Mouse (Mus musculus): ENCODE data around the gene Mars2. TPM values are rescaled to one million over a fixed set of nuclear protein-coding genes. Genes with fewer than 3 reads are reported as not detected.
A peak's percentile ranks its signal among the peaks of the same experiment; 100 is the strongest.

The Mars2 gene
- total RNA-seq, 2 experiments from 2014 or later: 5.0 to 5.8 TPM

DNA sequence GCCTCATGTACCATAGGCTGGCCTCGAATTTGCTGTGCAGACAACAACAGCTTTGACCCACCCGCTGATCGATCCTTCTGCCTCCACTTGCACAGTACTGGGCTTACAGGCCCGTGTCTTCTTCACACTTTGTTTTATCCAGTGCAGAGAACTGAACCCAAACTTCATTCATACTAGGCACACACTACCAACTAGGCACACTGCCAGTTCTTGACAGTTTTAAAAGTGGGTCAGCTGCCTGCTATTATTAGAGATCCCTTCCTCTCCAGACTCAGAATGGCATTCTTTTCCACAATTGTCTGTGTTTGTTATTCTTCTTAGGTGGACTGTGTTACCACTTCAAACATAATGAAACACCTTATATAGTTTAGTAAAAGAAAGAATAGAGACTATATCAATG, 15.6 kb upstream of the Mars2 start:
- no peak for DNase-seq

DNA sequence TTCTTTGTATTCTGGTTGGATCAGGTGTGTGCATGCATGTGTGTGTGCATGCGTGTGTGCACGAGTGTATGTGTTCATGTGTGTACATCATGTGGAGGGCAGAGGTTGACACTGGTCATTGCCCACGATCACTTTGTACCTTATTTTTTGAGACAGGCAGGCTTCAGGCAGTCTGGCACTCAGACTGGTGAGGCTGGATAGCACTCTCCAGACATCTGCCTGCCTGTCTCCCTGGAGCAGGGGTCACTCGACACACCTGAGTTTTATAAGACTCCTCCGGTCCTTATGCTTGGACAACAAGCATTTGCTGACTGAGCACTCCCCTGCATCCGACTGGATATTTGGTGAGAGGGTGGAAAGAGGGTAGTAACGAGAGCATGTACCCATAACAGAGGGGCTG, 14.0 kb upstream of the Mars2 start:
- no peak for DNase-seq

DNA sequence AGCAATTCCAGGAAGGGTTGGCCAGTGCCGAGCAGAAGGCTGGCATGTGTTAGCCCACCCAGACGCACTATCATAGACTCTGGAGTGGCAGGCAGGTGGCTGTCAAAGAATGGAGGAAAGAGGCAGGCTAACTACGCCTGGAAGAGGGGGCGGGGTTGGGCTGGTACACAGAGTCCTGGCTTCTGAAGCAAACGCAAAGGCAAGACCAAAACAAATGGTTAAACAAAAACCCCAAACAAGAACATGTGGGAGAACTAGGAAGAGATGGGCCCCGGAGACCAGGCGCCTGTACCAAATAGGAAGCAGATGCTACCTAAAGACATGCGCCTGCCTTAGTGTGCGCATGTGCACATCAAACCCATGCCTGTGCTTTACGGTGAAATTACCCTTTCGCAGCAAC, 12.9 kb upstream of the Mars2 start:
- no peak for DNase-seq

DNA sequence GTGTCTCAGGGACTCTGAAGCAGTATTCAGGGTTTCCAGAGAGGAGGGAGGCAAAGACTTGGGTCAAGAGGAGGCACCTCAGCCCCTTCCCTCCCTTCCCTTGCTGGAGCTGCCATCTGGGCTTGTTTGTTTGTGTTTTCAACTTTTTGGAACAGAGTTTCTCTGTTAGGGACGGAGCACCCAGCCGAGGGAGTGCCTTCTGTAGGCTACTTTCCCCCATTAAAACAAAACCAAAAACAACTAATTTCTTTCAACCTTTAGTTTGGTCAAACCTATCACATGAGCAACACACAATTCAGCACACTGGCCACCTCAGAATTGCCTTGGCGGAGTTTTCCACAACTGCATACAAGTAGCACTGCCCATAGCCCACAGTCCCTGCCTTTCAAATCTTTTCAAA, 11.6 kb upstream of the Mars2 start:
- no peak for DNase-seq

DNA sequence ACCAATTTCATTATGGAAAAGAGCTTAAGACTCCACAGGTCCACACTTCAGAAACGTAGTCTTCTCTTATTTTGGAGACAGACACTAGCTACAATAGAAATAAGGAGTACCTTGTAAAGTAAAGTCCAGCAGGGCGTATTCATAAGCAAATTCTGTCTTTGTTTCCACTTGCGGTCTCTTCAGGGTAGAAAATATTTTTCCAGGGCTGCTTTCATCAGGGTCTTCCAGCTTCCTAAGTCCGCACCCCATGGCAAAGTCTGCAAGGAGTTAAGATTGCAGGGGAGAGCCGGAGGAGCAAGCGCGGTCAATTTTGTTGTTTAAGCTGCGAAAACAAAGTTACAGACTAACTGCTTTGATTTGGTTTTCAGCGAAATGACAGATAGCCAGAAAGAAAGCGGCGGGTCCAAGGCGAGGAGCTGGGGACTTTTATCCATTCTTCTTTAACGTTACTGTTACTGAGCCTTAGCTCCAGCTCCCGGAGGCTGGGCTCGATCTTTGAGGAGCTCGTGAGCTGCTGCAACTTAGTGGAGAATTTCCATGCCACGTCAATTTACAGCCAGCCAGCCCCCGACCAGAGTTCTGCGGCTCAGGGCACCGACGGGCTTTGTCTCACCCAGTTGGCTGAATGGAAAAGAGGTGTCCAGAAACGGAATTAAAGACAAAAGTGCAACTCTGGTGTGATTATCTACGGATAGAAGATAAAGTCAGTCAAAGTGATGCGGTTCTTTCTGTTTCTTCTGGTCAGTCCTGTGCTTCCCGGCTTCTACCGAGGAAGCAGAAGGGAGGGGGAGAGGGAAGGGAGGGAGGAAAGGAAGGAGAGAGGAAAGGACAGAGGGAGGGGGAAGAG, 10.7 kb upstream of the Mars2 start, which contains the start of gene Rftn2:
Gene Rftn2 (minus strand): TSS at position 772 of the 847 bp plus-strand sequence.
- peak; percentile 66 for DNase-seq

DNA sequence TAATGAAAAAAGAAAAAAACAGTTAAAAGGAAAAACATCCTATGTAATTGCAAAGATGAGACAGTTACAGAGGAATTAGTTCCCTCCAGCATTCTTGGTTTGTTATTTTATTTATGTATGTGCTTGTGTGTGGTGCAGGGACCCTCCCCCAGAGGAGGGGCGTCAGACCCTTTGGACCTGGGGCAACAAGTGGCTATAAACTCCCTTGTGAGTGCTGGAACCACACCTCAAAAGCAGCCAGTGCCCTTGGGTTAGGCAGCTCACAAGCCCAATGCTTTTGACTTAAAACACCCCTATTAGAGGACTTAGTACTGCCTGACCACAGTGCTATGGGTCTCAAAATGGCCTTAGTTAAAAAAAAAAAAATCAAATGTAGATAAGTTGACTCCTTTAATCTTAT, 9.6 kb upstream of the Mars2 start:
- no peak for DNase-seq

DNA sequence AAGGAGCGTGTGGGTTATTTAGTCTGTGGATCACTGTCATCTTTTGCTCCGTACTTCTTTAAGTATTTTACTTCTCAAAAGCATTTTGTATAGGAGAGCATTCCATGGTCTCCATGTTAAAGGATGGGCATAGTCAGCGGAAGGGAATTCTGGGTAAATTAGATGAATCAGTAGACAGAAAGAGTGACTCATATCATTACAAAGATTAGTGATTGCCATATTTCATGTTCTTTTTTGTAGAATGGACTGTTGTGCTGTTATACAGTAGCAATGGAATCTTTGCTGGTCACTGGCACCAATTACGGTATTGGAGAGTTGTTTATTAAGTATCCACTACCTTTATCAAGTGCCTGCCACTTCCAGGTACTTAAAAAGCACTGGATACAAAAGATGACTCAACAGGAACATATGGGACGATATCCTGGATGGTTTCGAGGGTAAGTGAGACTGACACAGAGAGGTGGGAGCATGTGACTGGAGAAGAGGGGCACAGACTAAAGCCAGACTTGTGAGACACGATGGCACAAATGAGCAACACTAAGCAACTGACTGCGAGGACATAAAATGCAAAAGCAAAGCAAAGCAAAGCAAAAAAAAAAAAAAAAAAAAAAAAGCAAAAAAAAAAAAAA, 8.6 kb upstream of the Mars2 start:
- DNase-seq: no peak

DNA sequence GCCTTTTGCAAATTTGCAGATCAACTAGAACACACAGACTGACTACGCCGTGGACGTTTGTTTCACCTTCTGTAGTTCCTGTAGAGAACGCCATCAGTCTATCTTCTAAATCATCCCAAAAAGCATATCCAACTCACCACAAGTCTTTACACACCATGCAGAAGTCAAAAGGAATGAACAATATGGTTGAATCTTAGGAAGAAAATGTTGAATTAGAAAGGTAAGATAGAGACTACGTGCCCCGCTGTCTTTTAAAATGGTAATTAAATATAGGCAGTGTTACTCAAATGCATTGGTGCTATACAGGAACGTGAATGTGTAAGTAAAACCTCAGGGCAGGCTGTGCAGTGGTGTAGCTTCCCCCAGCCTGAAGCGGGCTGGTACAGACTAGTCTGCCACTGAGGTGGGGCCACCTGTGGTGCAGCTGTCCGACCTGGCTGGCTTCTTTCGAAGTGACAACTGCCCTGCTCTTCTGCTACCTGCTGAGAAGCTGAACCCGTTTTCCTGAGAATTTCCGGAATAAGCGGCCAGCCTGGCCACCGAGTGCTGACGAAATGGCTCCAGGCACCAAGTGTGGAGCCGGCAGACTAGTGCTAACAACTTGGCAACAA, 2.0 kb upstream of the Mars2 start:
- DNase-seq: no peak

DNA sequence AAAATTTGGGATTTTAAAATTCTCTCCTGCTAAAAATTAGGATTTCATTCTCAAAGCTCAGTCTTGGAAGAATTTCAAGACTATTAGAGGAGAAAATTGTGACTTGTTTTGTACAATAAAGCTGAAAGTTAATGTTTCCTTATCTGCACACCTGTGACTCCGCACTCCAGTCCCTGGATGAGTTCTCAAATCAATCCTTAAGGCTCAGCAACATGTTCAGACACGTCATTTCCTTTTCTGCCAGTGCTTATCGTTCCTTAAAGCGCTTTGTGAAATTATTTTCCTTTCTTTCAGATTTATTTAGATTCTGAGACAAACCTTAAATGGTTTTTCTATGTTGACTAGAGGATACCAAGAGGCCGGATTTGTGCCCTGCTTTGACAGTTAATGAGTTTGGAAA, 490 bp upstream of the Mars2 start:
- DNase-seq: no peak

DNA sequence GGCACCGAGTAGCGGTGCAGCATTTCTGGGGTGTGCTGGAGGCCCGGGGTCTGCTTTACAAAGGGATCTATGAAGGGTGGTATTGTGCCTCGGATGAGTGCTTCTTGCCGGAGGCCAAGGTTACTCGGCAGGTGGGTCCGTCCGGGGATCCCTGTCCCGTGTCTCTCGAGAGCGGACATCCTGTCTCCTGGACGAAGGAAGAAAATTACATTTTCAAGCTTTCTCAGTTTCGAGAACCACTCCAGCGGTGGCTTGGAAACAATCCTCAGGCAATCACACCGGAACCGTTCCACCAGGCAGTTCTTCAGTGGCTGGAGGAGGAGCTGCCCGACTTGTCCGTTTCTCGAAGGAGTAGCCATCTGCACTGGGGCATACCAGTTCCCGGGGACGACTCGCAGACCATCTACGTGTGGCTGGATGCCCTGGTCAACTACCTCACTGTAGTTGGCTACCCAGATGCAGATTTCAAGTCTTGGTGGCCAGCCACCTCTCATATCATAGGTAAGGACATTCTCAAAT, 725 bp downstream of the Mars2 start:
- peak; percentile 40 for DNase-seq

DNA sequence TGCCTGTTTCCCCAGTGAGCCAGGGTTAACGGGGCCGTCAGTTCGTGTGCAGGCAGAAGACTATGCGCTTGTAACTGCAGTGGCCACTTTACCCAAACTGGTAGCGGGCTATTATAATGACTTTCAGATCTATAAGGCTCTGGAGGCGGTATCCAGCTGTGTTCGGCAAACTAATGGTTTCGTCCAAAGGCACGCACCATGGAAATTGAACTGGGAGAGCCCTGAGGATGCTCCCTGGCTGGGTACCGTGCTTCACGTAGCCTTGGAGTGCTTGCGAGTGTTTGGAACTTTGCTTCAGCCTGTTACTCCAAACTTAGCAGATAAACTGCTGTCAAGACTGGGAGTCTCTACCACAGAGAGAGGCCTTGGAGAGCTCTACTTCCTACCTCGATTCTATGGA, 1.5 kb downstream of the Mars2 start:
- no peak for DNase-seq

DNA sequence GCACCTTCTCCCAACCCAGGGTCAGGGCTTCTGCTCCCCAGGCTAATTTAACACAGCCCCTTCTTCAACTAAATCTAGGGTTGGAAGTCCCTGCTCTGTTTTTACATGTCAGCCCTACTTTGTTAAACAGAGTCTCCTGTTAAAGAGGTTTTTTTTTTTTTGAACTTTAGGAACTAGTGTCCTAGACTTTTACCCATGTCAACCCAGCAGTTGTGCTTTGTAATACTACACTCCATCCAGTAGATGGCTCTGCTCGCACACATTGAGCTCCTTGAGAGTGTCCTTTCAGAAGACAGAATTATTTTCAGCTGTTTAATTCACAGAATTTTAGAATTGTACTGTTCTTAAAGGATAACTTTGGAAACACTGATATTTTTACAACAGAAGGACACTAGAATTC, 2.3 kb downstream of the Mars2 start:
- DNase-seq: peak; percentile 48

DNA sequence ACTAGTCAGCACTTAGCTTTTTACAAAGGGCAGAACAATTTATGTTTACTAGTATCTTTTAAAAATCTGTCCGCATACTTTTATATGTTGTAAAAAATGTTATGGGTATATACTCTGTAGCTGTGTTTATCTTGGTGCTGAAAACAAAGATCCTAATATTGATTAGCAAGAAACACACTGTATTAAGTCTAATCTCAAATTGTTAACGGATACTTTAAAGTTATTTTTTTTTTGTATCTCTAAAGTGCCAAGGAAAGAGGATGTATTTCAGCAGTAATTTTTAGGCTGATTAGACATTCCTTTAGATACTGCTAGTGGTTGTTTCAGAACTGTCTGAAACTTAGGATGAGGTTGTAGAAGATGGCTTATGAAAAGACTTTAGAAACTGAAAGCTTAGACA, 9.4 kb downstream of the Mars2 start:
- no peak for DNase-seq

DNA sequence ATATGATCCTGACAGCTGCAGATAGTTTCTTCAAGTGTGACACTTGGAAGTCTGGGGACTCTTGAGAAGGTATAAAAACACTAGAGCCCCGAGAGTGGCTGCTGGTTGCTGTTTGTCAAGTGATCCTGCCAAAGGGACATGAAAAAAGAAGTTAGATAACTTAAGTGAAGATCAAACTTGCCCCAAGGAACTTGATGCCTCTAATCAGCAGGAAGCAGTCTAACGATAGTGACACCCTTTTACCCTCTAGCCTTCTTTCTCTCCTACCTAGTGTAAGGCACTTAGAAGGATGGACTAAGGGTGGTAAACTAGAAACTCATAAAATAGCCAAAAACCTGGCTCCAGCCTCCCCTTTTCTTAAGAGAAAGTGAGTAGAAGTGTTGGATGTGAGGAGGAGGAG, 27.4 kb downstream of the Mars2 start:
- DNase-seq: no peak

DNA sequence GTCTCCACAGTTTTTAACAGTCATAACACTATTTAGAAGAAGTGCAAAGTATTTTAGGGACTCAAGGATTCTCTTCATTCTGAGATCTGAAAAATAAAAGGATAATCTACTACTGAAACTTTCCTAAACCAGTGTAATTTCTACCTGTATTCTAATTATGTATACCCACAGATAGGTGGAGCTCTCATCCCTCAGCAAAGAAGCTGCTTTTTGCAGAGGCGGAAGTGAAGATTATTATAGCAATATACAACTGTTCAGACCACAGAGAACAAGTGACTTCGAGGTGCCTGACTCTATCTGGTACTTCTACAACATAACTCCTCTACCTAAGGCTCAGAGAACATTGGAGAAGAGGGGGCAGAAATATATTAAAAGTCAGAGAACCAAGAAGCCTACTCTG, 28.5 kb downstream of the Mars2 start:
- DNase-seq: no peak

DNA sequence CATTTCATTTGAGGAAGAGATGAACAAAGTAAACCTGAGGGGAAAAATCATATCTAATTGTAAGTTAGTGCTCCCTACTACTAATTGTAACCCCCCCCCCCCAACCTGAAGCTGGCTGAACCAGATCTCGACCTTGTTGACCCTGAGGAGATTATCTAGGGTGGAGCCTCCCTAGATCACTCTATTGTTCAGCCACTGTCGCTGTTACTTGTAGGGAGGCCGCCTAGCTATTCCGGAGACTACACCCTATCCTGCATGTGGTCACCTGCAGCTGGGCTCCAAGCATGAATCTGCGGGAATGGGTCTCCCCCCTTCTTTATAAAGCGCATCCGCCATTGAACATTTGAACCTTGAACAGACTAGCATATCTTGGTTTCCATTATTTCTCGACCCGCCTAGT, 42.1 kb downstream of the Mars2 start:
- no peak for DNase-seq

Other genes starting within 250 kb of the Mars2 start
- gene Sf3b1, start 209.7 kb upstream of the Mars2 start, total RNA-seq (2021): 100 to 1,000 TPM; 117 to 148 TPM
- 10 to 100 TPM; 35.7 to 82.2 TPM for gene Coq10b, start 184.4 kb upstream of the Mars2 start, total RNA-seq (2021)
- gene Hspe1, start 149.0 kb upstream of the Mars2 start, total RNA-seq (2021): 100 to 1,000 TPM; 366 to 527 TPM
- 100 to 1,000 TPM; 724 to 915 TPM for gene Hspd1, start 148.9 kb upstream of the Mars2 start, total RNA-seq (2021)
- gene Mob4, start 105.9 kb upstream of the Mars2 start, total RNA-seq (2021): 100 to 1,000 TPM; 132 to 252 TPM
- 10 to 100 TPM; 14.2 to 19.7 TPM for gene Rftn2, start 10.4 kb upstream of the Mars2 start, total RNA-seq (2021)
- not detected for gene Boll, start 126.3 kb downstream of the Mars2 start, total RNA-seq (2021)
- 1 to 10 TPM; 5.5 to 6.1 TPM for gene Plcl1, start 168.7 kb downstream of the Mars2 start, total RNA-seq (2021)